Mouse (Mus musculus): Measurements from ENCODE around the gene Ercc2. TPM values are rescaled to one million over a fixed set of nuclear protein-coding genes. Genes with fewer than 3 reads are reported as not detected.
A peak's percentile ranks its signal among the peaks of the same experiment; 100 is the strongest.

The Ercc2 gene
- total and polyA plus RNA-seq, 2 experiments from 2014 or later, result 17.9 to 58.2 TPM

DNA sequence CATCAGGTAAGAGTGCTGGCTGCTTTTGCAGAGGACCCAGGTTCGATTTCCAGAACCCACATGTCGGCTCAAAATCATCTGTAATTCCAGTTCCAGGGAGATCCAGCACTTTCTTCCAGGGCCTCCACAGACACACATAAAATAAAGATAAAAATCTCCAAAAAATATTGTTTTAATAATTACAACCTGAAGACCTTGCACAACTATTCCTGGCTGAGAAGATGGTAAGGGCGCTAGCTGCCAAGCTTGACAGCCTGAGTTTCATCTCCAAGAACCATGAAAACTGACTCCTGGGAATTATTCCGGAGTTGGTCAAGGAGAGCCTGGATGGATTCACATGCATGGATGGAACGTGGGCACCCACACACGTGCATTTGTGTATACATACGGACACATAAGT is 22.7 kb downstream of the Ercc2 start, which contains the start of gene Ckm:
TSS of gene Ckm (plus strand) at position 301 of the 400 bp plus-strand sequence.
- Histone ChIP-seq H3K27ac (ENCODE audit: low read depth, low read length) (no peak within 1 kb of the TSS), H3K27me3 (ENCODE audit: insufficient read depth, low read length) (peaks cover 33% of the 10 kb centered on the region), H3K4me3 (ENCODE audit: low read depth, low read length) (peak within 1 kb of the TSS; percentile 46), H3K4me1 (ENCODE audit: insufficient read depth) (no peaks in the 10 kb centered on the region), H3K9me3 (ENCODE audit: low read length) (no peaks in the 10 kb centered on the region), H3K4me2 (ENCODE audit: low read depth) (peak within 1 kb of the TSS; percentile 89), H3K9ac (peak within 1 kb of the TSS; percentile 44), H3K36me3 (ENCODE audit: insufficient read depth) (no peaks in the 10 kb centered on the region)
- no peak for TF ChIP-seq CTCF (IDR thresholded peaks at IDR 0.05; ENCODE audit: low read depth)
- ATAC-seq, result no peak
- 46% methylated on average over 7 of the region's 7 CpGs for WGBS
- DNase-seq, result no peak

- H3K4me2 ChIP-seq (ENCODE audit: low read depth), result peak overlapping the region; percentile 32
- no peak overlapping the region for H3K4me3 ChIP-seq (ENCODE audit: low read depth, low read length)
- 3% methylated on average over 19 of the region's 19 CpGs for WGBS
Measured at GRCm38 (mm10) chr7:19405417-19405816, 23.6 kb downstream of the Ercc2 start.

GRCm38 (mm10) chr7:19409753-19410152 is 27.9 kb downstream of the Ercc2 start:
- H3K4me3 ChIP-seq (ENCODE audit: low read depth, low read length), result no peak overlapping the region
- H3K27me3 ChIP-seq (ENCODE audit: insufficient read depth, low read length), result peaks cover 8% of the 10 kb centered on the region; the same call in 1 of the 2 replicates
- no peak overlapping the region for H3K9ac ChIP-seq
- H3K36me3 ChIP-seq (ENCODE audit: insufficient read depth), result no peaks in the 10 kb centered on the region
- 67% methylated on average over 6 of the region's 6 CpGs for WGBS
- no peak overlapping the region for H3K4me2 ChIP-seq (ENCODE audit: low read depth)
- DNase-seq (no peak), ATAC-seq (no peak)
- H3K27ac ChIP-seq (ENCODE audit: low read depth, low read length), result no peak overlapping the region
- peaks cover 6% of the 10 kb centered on the region; the same call in 1 of the 2 replicates for H3K9me3 ChIP-seq (ENCODE audit: low read length)
- TF ChIP-seq CTCF (IDR thresholded peaks at IDR 0.05; ENCODE audit: low read depth), result no peak
- H3K4me1 ChIP-seq (ENCODE audit: insufficient read depth), result no peaks in the 10 kb centered on the region

More at GRCm38 (mm10) chr7:19405417-19405816, 23.6 kb downstream of the Ercc2 start:
- Histone ChIP-seq H3K9me3 (ENCODE audit: low read length) (no peaks in the 10 kb centered on the region), H3K27me3 (ENCODE audit: insufficient read depth, low read length) (peaks cover 33% of the 10 kb centered on the region), H3K4me1 (ENCODE audit: insufficient read depth) (no peaks in the 10 kb centered on the region), H3K36me3 (ENCODE audit: insufficient read depth) (no peaks in the 10 kb centered on the region), H3K9ac (no peak overlapping the region), H3K27ac (ENCODE audit: low read depth, low read length) (no peak overlapping the region)
- ATAC-seq (peak; percentile 80), DNase-seq (peak; percentile 90)
- peak; percentile 95 for TF ChIP-seq CTCF (IDR thresholded peaks at IDR 0.05; ENCODE audit: low read depth)

DNA sequence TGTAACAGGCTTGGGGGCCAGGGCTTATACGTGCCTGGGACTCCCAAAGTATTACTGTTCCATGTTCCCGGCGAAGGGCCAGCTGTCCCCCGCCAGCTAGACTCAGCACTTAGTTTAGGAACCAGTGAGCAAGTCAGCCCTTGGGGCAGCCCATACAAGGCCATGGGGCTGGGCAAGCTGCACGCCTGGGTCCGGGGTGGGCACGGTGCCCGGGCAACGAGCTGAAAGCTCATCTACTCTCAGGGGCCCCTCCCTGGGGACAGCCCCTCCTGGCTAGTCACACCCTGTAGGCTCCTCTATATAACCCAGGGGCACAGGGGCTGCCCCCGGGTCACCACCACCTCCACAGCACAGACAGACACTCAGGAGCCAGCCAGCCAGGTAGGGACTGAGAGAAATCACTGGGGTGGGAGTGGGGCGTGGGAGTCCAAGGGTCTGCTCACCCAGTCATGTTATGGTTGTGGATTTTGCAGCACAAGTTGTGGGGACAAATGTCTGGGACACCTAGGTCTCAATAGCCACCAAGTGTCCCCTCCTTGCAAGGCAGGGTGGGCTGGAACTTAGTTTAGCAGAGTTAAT is 29.0 kb downstream of the Ercc2 start:
- no peak for DNase-seq
- Histone ChIP-seq H3K4me3 (ENCODE audit: low read depth, low read length) (no peak overlapping the region), H3K36me3 (ENCODE audit: insufficient read depth) (no peaks in the 10 kb centered on the region), H3K9ac (no peak overlapping the region), H3K4me1 (ENCODE audit: insufficient read depth) (no peaks in the 10 kb centered on the region), H3K27me3 (ENCODE audit: insufficient read depth, low read length) (peaks cover 3% of the 10 kb centered on the region; the same call in 1 of the 2 replicates), H3K27ac (ENCODE audit: low read depth, low read length) (no peak overlapping the region), H3K9me3 (ENCODE audit: low read length) (peaks cover 6% of the 10 kb centered on the region; the same call in 1 of the 2 replicates), H3K4me2 (ENCODE audit: low read depth) (no peak overlapping the region)
- 73% methylated on average over 11 of the region's 11 CpGs for WGBS
- ATAC-seq, result no peak
- TF ChIP-seq CTCF (IDR thresholded peaks at IDR 0.05; ENCODE audit: low read depth), result no peak

GRCm38 (mm10) chr7:19411783-19412182 is 30.0 kb downstream of the Ercc2 start:
- Histone ChIP-seq H3K4me1 (ENCODE audit: insufficient read depth) (no peaks in the 10 kb centered on the region), H3K27me3 (ENCODE audit: insufficient read depth, low read length) (no peaks in the 10 kb centered on the region), H3K4me3 (ENCODE audit: low read depth, low read length) (no peak overlapping the region), H3K9me3 (ENCODE audit: low read length) (peaks cover 6% of the 10 kb centered on the region; the same call in 1 of the 2 replicates), H3K36me3 (ENCODE audit: insufficient read depth) (no peaks in the 10 kb centered on the region), H3K4me2 (ENCODE audit: low read depth) (no peak overlapping the region), H3K9ac (no peak overlapping the region), H3K27ac (ENCODE audit: low read depth, low read length) (no peak overlapping the region)
- no peak for TF ChIP-seq CTCF (IDR thresholded peaks at IDR 0.05; ENCODE audit: low read depth)
- ATAC-seq, result no peak
- WGBS, result 77% methylated on average over 5 of the region's 5 CpGs
- no peak for DNase-seq

DNA sequence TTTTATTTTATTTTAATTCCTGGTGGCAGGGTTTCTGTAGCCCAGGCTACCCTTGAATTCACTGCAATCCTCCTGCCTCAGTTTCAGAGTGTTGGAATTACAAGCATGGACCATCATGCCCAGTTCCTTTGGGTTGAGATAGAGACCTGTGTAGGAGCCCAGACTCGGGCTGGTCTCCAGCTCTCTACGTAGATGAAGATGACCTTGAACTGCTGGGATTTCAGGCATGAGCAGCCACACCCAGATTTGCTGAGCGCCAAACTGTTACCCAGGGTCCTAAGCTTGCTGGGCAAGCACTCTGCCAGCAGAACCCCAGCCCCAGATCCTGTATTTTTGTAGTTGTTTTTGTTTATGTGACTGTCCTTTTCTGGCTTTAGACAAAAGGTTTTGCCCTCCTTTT is 31.7 kb downstream of the Ercc2 start:
- WGBS, result 92% methylated on average over 3 of the region's 3 CpGs
- Histone ChIP-seq H3K9me3 (ENCODE audit: low read length) (peaks cover 6% of the 10 kb centered on the region; the same call in 1 of the 2 replicates), H3K9ac (no peak overlapping the region), H3K36me3 (ENCODE audit: insufficient read depth) (no peaks in the 10 kb centered on the region), H3K27me3 (ENCODE audit: insufficient read depth, low read length) (no peaks in the 10 kb centered on the region), H3K4me2 (ENCODE audit: low read depth) (no peak overlapping the region), H3K4me1 (ENCODE audit: insufficient read depth) (no peaks in the 10 kb centered on the region), H3K4me3 (ENCODE audit: low read depth, low read length) (no peak overlapping the region), H3K27ac (ENCODE audit: low read depth, low read length) (no peak overlapping the region)
- ATAC-seq (no peak), DNase-seq (no peak)
- TF ChIP-seq CTCF (IDR thresholded peaks at IDR 0.05; ENCODE audit: low read depth), result no peak

DNA sequence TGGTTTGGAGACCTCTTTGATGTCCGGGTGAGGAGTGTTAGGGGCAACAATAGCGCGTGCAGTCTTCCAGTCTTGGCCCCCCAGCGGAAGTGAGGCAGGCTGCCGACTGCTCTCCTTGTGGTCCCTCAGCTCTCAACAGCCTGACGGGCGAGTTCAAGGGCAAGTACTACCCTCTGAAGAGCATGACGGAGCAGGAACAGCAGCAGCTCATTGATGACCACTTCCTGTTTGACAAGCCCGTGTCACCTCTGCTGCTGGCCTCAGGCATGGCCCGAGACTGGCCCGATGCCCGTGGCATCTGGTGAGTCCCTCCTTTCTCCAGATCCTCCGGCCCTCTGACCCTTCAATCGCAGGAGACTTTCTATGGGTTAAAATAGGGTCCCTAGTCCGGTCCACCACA is 34.8 kb downstream of the Ercc2 start:
- no peak for DNase-seq
- WGBS, result 80% methylated on average over 15 of the region's 15 CpGs
- Histone ChIP-seq H3K27me3 (ENCODE audit: insufficient read depth, low read length) (peaks cover 22% of the 10 kb centered on the region), H3K36me3 (ENCODE audit: insufficient read depth) (no peaks in the 10 kb centered on the region), H3K4me1 (ENCODE audit: insufficient read depth) (no peaks in the 10 kb centered on the region), H3K9me3 (ENCODE audit: low read length) (peaks cover 6% of the 10 kb centered on the region; the same call in 1 of the 2 replicates), H3K27ac (ENCODE audit: low read depth, low read length) (no peak overlapping the region), H3K9ac (no peak overlapping the region), H3K4me2 (ENCODE audit: low read depth) (no peak overlapping the region), H3K4me3 (ENCODE audit: low read depth, low read length) (no peak overlapping the region)
- TF ChIP-seq CTCF (IDR thresholded peaks at IDR 0.05; ENCODE audit: low read depth), result no peak
- ATAC-seq, result no peak
